Mouse (Mus musculus): ENCODE results near the gene Ndst2. TPM values are rescaled to one million over a fixed set of nuclear protein-coding genes. Genes with fewer than 3 reads are reported as not detected.

Gene Ndst2
- total RNA-seq, 2 experiments from 2014 or later, result 10.6 to 10.8 TPM

Small RNA genes lying within 50 kb of the gene (microRNA-seq; reads per million reads assigned to microRNA genes)
- gene Mir6946 (ENCODE audit: borderline number of aligned reads in 2 of 2), result 0.67 to 1.4 reads per million in 2 experiments

Other genes starting within 250 kb of the Ndst2 start
- gene Mss51, start 237.7 kb downstream of the Ndst2 start, total RNA-seq (2021), result under 1 TPM; 0.41 to 0.58 TPM
- gene Ppp3cb, start 188.0 kb downstream of the Ndst2 start, total RNA-seq (2021), result 10 to 100 TPM; 64.4 to 65.0 TPM
- 10 to 100 TPM; 20.9 to 21.1 TPM for gene Usp54, start 93.5 kb downstream of the Ndst2 start, total RNA-seq (2021)
- under 1 TPM; 0.92 to 1.00 TPM for gene Myoz1, start 78.0 kb downstream of the Ndst2 start, total RNA-seq (2021)
- gene Synpo2l, start 66.2 kb downstream of the Ndst2 start, total RNA-seq (2021), result 100 to 1,000 TPM; 111 to 118 TPM
- gene Sec24c, start 60.3 kb downstream of the Ndst2 start, total RNA-seq (2021), result 100 to 1,000 TPM in 1 of 2 experiments, 10 to 100 TPM in 1; 97.8 to 104 TPM
- 1 to 10 TPM; 6.6 to 7.1 TPM for gene Fut11, start 39.6 kb downstream of the Ndst2 start, total RNA-seq (2021)
- gene Chchd1, start 31.6 kb downstream of the Ndst2 start, total RNA-seq (2021), result 100 to 1,000 TPM; 120 to 123 TPM
- gene Zswim8, start 27.0 kb downstream of the Ndst2 start, total RNA-seq (2021), result 10 to 100 TPM; 45.4 to 47.8 TPM
- gene Camk2g, start 59.5 kb upstream of the Ndst2 start, total RNA-seq (2021), result 10 to 100 TPM; 51.4 to 52.8 TPM
- gene Plau, start 102.1 kb upstream of the Ndst2 start, total RNA-seq (2021), result 1 to 10 TPM; 6.1 to 6.2 TPM
- 100 to 1,000 TPM; 113 to 137 TPM for gene Vcl, start 194.8 kb upstream of the Ndst2 start, total RNA-seq (2021)

All from heart, postnatal 36 days (tissue).